Comparison of ENCODE assay signal across 19 mouse cellular contexts in genomic region chr1:161932286-161932685, GRCm38 (mm10). TPM values are rescaled to one million over a fixed set of nuclear protein-coding genes. Genes with fewer than 3 reads are reported as not detected.
"Had no signal": no experiment of that assay in that cellular context is flagged by ENCODE, and none has a peak within 500 bp of the region (broad histone marks: within the 10 kb centered on the region; RNA-seq: fewer than 3 reads in every experiment).

No protein-coding gene starts in this region.

- H3K4me1 ChIP-seq: heart, embryonic 12.5 days; limb, embryonic 10.5 days; liver, embryonic 13.5 days had no signal

- H3K9me3 ChIP-seq: heart, embryonic 12.5 days; limb, embryonic 10.5 days; limb, embryonic 12.5 days; liver, embryonic 13.5 days had no signal

- ATAC-seq: hindbrain, postnatal 0 days; intestine, embryonic 16.5 days had no signal

- H3K4me2 ChIP-seq: heart, embryonic 12.5 days; limb, embryonic 12.5 days; liver, embryonic 11.5 days; liver, embryonic 13.5 days had no signal

- H3K27me3 ChIP-seq: heart, embryonic 12.5 days; limb, embryonic 12.5 days; liver, embryonic 13.5 days had no signal

- H3K27ac ChIP-seq: gastrocnemius, adult 2 months; heart, adult 2 months; hindbrain, embryonic 14.5 days; hindbrain, postnatal 0 days; layer of hippocampus, adult 2 months; left cerebral cortex, adult 2 months; limb, embryonic 10.5 days; limb, embryonic 12.5 days; liver, embryonic 13.5 days had no signal

- H3K9ac ChIP-seq: heart, embryonic 12.5 days; hindbrain, embryonic 14.5 days; limb, embryonic 12.5 days; liver, embryonic 13.5 days had no signal

- H3K36me3 ChIP-seq: heart, embryonic 12.5 days; limb, embryonic 10.5 days; limb, embryonic 12.5 days; liver, embryonic 13.5 days had no signal

- H3K4me3 ChIP-seq: gastrocnemius, adult 2 months; heart, adult 2 months; heart, embryonic 12.5 days; left cerebral cortex, adult 2 months; limb, embryonic 10.5 days; limb, embryonic 12.5 days; liver, embryonic 13.5 days had no signal

RNA-seq across cellular contexts. Expression of gene 4930558K02Rik, which starts 47.1 kb away (rescaled TPM):
- polyA plus RNA-seq: heart, adult 2 months; heart, embryonic 12.5 days; heart, embryonic 14.5 days; heart, embryonic 16.5 days; hindbrain, embryonic 11.5 days; intestine, embryonic 14.5 days; intestine, embryonic 16.5 days; kidney, adult 2 months; kidney, embryonic 16.5 days; limb, embryonic 10.5 days; limb, embryonic 12.5 days; limb, embryonic 14.5 days; liver, embryonic 11.5 days; liver, embryonic 13.5 days had no signal
